Mouse (Mus musculus) E14TG2a.4 (cell line): ENCODE results near the gene Ddx6.

ENCODE experiments used
- CTCF ChIP-seq: conservative IDR thresholded peaks from 2 replicates; pipeline ENCODE4 v1.5.1; 2014; ENCODE audit warnings: low read length
- POU5F1 ChIP-seq: IDR thresholded peaks from 2 replicates; pipeline ENCODE4 v1.6.1; 2014; ENCODE audit warnings: low read length, borderline replicate concordance

GRCm38 (mm10) chr9:44663706-44664105, 59.0 kb downstream of the Ddx6 start:
- TF ChIP-seq CTCF (no peak), POU5F1 (no peak)
